Mouse (Mus musculus): Measurements from ENCODE around the gene Lipt1. TPM values are rescaled to one million over a fixed set of nuclear protein-coding genes. Genes with fewer than 3 reads are reported as not detected.

Gene Lipt1
- 5.6 and 6.1 TPM in 2 replicates for polyA plus RNA-seq (2021; fragmentation: Nextera tagmentation)
- long read RNA-seq, experiment 1, transcript Lipt1-201 (2 exons, 1,485 nt): major isoform, 10 of 13 reads
- long read RNA-seq, experiment 1, partial matches to known transcripts: 0 of 13 reads
- long read RNA-seq, experiment 1, other reads (novel, unspliced or antisense): 2 of 13 reads
- long read RNA-seq, experiment 2, transcript Lipt1-201 (2 exons, 1,485 nt): major isoform, 7 of 14 reads
- long read RNA-seq, experiment 2, partial matches to known transcripts: 0 of 14 reads
- long read RNA-seq, experiment 2, other reads (novel, unspliced or antisense): 5 of 14 reads

DNA sequence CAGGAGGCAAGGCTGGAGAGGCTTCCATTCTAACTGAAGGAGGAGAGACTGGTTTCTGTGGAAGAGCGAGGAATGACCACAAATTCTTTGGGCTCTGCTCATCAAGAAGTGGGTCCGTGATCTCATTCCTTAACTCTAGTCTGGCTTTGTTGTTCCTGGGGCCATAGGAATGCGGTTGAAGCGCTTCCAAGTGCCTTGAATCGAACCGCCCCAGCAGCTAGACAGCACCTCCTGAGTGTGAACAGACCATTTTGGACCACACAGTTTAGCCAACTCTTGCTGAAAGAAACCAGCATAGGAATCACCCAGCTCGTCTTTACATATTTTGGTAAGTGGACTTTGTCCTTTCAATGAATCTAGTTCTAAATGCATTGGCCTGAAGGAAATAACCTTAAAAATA lies at the start of gene Lipt1:
Gene Lipt1 (plus strand): TSS at position 35 of the 400 bp plus-strand sequence.

DNA sequence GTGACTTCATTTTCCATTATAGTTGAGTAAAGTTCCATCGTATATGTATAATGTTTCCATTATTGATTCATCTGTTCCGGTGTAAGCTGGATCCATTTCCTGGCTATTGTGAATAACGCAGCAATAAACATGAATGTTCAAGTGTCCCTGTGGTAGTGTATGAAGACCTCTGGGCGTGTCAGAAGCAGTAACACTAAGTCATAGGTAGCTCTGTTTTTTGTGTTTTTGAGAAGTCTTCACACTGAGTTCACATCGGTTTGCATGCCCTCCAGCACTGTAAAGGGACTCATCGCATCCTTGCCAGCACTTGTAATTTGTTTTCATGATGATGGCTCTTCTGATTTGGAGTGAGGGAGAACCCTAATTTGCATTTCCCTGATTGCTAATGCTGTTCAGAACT lies 5.3 kb upstream of the Lipt1 start, which contains the start of gene Tsga10:
Gene Tsga10 (minus strand): TSS at position 144 of the 400 bp plus-strand sequence.

DNA sequence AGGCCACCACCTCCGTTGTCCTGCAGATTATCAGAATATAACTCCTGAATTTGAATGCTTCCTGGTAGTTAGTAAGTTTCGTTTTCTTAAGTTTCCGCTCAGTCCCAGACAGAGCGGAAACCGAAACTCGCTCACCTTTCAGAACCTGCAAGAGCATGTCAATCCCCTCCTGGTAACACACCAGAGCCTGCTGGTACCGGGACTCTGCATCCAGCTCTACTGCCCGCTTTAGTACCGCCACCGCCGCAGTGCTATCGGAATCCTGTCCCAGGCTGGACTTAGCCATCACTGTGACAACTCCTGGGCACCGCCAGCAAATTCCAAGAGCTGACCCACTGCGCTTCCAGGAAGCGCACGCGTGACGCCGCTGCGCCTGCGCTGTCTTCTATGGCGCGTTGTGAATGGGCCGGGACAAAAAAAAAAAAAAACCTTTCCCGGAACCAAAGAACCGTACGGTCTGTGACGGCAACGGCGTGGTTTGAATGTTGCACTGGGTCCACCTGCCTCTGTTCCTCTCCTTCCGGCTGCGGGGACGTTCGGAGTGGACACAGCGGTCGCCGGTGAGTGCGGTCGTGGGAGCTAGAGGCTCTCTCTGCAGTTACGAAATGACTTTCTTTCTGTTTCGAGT lies 18.6 kb downstream of the Lipt1 start, which contains the start of the genes Mitd1 and Mrpl30:
Gene Mitd1 (minus strand): TSS at position 387 of the 628 bp plus-strand sequence.
Gene Mrpl30 (plus strand): TSS at position 453 of the 628 bp plus-strand sequence.

DNA sequence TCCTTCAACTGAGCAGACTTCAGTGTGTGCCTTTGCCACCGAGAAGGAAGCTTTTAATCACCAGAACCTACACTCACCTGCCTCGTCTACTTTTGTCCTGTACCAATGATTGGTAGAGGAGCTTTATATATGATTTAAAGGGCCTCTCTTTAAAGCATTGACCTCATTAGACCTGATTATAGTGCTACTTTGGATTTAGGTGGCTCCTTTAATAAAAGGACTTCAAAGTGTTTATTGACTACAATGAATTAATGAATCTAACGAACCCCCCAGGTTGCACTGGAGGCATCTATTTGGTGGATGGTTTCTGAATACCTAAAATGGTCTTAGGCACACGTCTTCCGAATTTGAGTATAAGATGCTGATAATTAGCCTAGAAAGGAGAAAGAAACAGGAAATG lies 44.9 kb downstream of the Lipt1 start, which contains the start of gene Lyg2:
Gene Lyg2 (minus strand): TSS at position 101 of the 400 bp plus-strand sequence.

Other genes with a start within 250 kb of the Lipt1 start
- 43.4 and 54.0 TPM in 2 replicates for gene 2010300C02Rik, start 151.7 kb upstream of the Lipt1 start, polyA plus RNA-seq (2021; fragmentation: Nextera tagmentation)
- 4.3 and 5.7 TPM in 2 replicates for gene Tsga10, start 5.3 kb upstream of the Lipt1 start, polyA plus RNA-seq (2021; fragmentation: Nextera tagmentation)
- gene Mitd1, start 18.7 kb downstream of the Lipt1 start, polyA plus RNA-seq (2021; fragmentation: Nextera tagmentation): 8.1 and 10.9 TPM in 2 replicates
- gene Mrpl30, start 18.7 kb downstream of the Lipt1 start, polyA plus RNA-seq (2021; fragmentation: Nextera tagmentation): 293 and 313 TPM in 2 replicates
- gene Lyg2, start 44.8 kb downstream of the Lipt1 start, polyA plus RNA-seq (2021; fragmentation: Nextera tagmentation): 0.30 and 0.41 TPM in 2 replicates
- not detected in 2 replicates for gene Lyg1, start 86.0 kb downstream of the Lipt1 start, polyA plus RNA-seq (2021; fragmentation: Nextera tagmentation)
- 75.3 and 88.8 TPM in 2 replicates for gene Txndc9, start 126.2 kb downstream of the Lipt1 start, polyA plus RNA-seq (2021; fragmentation: Nextera tagmentation)
- gene Eif5b, start 126.3 kb downstream of the Lipt1 start, polyA plus RNA-seq (2021; fragmentation: Nextera tagmentation): 17.8 and 19.8 TPM in 2 replicates

Measured in layer of hippocampus, adult 6 months (tissue).